Mouse (Mus musculus): Measurements from ENCODE around the gene Fam83g.
A peak's percentile ranks its signal among the peaks of the same experiment; 100 is the strongest.

The Fam83g gene

DNA sequence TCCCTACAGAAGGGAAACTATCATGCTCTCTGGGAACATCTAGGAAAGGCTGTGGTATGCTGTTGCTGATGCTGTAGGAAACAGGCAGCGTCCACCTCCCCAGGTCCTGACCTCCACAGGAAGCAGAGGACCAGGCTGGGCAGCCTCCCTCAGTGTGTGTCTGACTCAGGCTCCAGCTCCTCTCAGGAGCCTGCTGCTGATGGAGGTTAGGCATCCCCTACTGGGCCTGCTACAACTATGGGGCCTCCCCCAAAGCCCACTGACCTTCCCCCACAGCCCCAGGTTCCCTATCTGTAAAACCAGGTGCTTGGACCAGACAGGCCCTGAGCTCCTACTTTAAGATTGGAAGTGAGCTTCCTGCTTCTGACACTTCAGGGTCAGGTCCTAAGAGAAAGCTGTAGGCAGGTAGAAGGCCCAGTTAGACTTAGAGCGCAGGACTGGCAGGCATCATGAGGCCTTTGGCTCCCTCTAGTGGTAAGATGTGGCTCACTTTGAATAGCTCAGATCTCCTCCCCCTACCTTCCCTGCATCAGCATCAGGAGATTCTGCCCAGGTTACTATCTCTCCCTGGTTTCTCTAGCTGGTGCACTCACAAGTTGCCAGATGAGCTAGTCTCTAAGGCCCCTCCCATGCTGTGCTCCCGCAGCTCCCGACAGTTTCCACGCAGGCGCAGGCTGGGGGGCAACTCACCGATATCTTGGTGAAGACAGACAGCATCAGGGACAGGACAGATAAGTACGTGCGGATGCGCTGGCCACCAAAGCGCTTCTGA is 30.6 kb downstream of the Fam83g start:
- DNase-seq (ENCODE audit: low read depth, low spot score) = peak; percentile 92

DNA sequence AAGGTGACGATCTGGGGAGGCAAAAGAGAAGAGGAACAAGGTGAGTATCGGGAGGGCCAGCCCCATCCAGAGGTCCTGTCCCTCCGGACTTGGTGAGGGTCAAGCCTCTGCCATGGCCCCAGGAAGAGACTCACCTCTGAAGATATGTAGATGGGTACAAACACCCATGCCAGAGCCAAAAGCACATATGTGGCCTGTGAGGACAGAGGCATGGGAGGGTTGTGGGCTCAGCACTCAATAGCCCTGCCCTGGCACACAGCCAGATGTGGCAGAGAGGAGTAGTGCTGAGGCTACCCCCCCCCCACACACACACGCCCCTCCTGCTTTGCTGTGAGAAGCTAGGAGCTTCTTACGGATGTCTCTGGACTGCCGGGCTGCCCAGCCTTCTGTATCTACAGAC is 31.2 kb downstream of the Fam83g start:
- DNase-seq (ENCODE audit: low read depth, low spot score) = peak; percentile 20

DNA sequence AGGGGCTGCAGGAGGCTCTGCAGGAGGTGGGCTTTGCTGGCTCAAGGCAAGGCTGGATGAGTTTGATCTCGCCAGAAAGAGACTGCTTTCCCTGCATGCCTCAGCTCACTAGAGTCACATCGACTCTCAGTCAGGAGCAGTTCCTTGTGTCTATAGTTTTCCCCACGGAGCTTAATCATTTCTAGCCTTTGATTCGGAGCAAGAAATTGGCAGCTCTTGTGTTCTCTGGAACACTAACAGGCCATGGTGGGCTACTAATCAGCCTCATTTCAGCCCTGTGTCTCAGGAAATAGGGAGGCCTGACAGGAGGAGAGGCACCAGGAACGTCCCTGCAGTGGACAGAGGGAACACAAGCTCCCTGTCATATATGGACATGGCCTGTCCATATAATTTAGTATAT is 34.1 kb downstream of the Fam83g start:
- DNase-seq (ENCODE audit: low read depth, low spot score) = no peak

DNA sequence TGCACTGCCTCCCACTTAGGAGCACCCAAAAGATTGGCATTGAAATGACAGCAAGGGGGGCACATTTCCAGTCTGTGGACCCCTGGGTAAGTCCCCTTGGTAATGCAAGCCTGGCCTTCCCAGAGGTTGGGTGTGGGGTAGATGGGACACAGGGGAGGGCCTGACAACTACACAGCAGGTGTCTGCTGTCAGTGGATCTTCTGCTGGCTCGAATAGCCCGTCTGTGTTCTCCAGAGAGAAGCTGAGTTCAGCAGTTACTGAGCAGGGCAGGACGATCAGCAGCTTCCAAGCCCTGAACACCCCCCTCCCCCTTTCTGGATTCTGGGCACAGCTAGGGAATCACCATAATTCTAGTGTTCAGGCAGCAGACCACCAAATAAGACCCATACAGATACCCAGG is 35.5 kb downstream of the Fam83g start:
- no peak for DNase-seq (ENCODE audit: low read depth, low spot score)

DNA sequence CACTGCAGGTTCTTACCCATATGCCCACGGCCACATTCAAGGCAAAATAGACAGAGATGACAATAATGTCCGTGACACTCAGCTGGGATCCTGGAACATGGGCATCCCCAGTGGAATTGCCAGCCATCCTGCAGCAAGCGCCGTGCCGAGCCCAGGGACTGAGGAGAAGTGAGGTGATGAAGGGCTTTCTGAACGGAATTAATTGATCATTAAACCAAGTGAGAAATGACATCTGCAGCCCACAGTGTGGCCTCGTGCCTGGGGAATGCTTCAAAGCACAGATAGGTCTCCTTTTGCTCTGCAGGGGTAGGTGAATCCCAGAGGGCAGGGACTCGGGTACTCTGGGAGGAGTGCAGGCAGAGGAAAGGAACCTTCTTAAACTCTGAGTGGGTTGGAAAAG is 35.9 kb downstream of the Fam83g start:
- DNase-seq (ENCODE audit: low read depth, low spot score) = no peak

DNA sequence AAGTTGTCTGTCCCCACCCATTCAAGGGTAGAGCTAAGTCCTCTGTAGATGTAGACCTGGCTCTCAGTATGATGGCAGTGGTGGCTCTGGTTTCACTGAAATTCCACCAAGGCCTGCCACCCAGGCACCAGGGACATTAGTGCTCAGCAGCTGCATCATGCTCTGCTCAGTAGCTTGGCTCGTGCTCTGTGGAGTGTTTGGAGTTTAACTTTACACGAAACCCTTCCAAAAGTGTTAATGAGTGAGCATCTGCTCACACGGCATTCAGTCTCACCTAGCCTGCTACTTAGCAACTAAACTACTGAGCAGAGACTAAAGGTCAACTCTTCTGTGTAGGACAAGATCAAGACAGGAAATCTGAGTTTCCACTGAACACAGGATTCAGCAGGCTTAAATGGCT is 36.7 kb downstream of the Fam83g start, which contains the start of gene Slc5a10:
Gene Slc5a10, minus strand, starts transcription at position 191 of the 400 bp plus-strand sequence.
- DNase-seq (ENCODE audit: low read depth, low spot score) = no peak

DNA sequence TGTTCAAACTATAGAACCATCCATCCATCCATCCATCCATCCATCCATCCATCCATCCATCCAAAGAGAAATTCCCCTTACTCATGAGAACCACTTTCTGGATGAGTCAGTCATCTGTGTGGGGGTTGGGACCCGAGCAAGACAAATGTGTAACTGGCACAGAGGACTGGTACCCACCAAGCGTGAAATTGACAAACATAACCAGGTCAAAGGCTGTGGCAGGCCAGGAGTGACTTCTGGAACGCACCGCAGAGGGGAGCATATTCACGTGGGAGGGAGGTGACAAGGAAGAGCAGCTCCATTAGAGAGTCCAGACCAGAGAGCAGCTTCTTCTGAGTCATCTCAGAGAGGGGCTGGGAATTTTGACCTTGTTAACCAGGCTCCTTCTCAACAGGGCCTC is 38.2 kb downstream of the Fam83g start:
- no peak for DNase-seq (ENCODE audit: low read depth, low spot score)

DNA sequence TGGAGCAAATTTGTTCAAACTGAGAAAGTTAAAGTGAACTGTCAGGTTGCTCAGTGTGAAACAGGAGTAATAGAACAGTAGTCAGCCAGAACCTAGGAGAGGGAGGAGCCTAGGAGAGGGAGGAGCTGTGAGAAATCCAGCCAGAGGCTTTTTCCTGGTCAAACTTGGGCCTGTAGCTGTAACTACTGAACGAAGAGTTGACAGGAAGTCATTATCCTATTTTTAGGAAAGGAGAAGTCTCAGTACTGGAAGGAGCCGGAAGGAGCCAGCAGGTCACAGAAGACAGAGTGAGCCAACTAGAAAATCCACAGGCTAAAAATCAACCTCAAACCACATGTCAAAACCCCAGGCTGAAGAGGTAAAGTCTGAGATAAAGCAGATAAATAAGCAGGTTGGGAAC is 44.1 kb downstream of the Fam83g start:
- no peak for DNase-seq (ENCODE audit: low read depth, low spot score)

DNA sequence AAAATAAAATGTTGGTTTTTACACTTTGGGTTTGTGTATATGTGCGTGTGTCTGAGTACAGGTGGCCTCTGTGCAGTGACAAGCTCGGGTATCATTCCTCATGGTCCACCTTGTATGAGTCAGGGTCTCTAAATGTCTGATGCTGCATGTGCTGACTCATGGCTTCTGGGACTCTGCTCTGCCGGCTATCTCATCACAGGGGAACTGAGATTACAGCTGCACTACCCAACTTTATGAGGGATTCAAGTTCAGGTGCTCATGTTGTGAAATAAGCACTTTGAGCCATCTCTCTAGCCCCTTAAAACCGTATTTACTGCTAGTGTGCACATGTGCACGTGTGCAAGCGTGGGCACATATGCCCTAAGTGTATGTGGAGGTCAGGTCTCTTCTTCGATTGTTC is 48.8 kb downstream of the Fam83g start:
- DNase-seq (ENCODE audit: low read depth, low spot score) = no peak

DNA sequence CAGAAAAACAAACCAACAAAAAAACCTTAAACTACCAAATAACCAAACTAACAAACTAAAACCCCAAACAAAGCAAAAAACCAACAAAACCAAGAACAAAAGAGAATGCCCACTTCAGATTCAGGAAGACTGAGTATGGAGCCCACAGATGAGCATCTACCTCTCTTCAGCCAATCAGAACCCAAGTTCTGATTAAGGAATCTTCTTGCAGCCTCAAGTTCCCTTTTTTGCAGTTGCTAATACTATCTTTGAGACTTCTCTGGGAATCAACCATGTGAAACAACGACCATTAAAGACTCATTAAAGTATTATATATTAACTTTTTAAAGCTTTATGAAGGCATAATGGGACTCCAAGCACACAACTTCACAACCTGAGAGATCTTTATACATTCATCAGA is 53.4 kb downstream of the Fam83g start:
- no peak for DNase-seq (ENCODE audit: low read depth, low spot score)

DNA sequence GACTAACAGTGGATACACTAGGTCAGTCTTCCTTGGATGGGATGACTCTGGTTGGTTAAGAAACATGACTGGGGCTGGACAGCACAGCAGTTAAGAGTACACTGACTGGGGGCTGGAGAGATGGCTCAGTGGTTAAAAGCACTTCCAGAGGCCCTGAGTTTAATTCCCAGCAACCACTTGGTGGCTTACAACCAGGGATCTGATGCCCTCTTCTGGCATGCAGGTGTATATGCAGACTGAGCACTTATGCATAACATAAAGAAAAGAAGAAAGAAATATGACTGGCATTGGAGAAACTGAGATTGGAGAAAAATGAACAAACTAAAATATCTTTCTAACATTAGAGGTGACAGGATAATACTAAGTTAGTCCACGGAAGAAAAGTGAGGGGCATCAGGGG is 56.6 kb downstream of the Fam83g start:
- DNase-seq (ENCODE audit: low read depth, low spot score) = no peak

DNA sequence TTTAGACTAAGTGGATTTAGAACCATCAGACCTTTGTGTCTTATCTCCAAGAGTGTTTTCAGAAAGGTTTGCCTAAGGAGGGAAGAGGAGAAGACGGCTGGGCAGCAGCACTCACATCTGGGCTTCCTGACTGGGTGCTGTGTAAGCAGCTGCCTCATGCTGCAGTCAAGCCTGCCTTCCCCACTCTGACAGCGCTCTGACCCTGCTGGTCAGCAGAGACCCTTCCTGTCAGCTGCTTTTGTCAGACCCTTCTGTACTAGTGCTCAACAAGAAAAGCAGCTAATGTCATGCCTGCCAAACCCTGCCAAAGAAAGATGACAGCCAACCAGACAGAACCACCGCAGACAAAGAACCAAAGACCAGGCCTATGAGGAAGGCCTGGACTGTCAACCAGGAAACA is 59.9 kb downstream of the Fam83g start:
- no peak for DNase-seq (ENCODE audit: low read depth, low spot score)

DNA sequence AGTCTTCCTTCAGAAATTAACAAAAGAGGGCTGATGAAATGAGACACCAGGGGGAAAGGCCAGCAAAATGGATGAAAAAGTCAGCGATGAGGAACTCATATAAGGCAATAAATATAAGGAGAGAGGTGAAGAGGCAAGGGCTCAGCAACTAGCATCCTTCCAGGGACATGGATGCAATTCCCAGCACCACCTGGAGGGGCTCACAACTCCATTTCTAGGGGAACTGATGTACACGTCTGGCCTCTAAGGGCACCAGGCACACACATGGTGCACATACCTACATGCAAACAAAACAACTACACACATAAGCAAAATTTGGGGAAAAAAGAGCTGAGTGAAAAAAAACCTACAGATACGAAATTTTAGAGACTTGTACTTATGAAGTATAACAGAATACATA is 60.6 kb downstream of the Fam83g start:
- no peak for DNase-seq (ENCODE audit: low read depth, low spot score)

DNA sequence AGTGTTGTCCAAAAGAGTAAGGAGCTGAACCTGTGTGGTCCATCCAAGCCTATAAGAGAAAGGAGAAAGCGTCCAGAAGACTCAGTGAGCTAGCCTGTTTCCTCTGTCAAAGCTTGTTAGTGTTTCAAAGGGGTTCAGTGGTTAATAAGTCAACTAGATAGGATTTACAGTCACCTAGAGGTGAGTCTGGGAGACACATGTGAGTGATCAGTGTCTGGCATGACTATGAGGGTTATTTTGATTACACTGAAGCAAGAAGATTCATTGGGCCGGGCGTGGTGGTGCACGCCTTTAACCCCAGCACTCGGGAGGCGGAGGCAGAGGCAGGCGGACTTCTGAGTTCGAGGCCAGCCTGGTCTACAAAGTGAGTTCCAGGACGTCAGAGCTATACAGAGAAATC is 61.9 kb downstream of the Fam83g start:
- DNase-seq (ENCODE audit: low read depth, low spot score) = no peak

DNA sequence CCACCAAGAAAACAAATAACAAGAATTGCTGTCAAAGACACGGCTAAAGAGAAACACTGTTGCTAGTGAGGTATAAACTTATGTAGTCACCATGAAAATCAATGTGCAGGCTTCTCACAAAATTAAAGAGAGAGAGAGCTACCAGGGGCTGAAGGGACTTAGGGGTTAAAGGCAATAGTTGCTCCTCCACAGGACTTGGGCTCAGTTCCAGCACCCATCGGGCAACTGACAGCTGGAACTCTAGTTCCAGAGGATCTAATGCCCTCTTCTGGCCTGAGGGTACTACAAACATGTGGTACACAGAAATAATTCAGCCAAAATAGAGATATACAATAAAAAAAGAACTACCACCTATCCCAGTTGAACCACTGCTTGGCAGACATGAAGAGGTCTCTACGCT is 63.3 kb downstream of the Fam83g start:
- DNase-seq (ENCODE audit: low read depth, low spot score) = no peak

DNA sequence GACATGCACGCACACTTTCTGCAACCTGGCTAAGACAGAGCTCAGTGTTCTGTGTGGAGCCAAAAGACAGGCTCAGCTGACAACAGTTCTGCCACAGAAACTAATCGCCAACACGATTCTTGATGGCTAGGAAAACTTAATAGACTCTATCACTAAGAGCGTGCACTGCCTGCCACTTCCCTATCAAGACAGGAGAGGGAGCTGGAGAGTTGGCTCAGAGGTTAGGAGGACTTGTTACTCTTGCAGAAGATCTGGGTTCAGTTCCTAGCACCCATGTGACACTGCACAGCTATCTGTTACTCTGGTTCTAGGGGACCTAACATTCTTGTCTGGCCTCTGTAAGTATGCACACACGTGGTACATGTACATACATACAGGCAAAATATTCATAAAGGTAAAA is 67.7 kb downstream of the Fam83g start:
- DNase-seq (ENCODE audit: low read depth, low spot score) = peak; percentile 51

DNA sequence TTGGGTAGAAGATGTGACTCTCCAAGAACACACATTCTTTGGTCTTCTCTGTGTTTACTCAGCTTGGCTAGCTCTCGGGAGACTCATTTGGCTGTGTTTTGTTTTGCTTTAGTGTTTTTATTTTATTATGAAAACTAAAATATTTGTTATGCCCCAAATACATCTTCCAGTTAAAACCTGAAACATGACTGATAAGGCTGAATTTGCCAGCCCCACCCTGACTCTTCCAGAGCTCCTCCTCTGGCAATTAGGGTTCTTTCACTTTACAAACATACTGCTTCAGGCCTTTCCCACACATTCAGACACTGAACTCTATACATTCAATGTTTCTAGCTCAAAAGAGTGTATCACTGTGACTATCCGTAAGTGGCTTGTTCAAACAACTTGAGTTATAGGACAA is 73.3 kb downstream of the Fam83g start:
- no peak for DNase-seq (ENCODE audit: low read depth, low spot score)

Measured in CD4-positive, CD25-positive, alpha-beta regulatory T cell, adult 2 months (primary cell).